ENCODE assay signal across 16 mouse cellular contexts in the genomic region with DNA sequence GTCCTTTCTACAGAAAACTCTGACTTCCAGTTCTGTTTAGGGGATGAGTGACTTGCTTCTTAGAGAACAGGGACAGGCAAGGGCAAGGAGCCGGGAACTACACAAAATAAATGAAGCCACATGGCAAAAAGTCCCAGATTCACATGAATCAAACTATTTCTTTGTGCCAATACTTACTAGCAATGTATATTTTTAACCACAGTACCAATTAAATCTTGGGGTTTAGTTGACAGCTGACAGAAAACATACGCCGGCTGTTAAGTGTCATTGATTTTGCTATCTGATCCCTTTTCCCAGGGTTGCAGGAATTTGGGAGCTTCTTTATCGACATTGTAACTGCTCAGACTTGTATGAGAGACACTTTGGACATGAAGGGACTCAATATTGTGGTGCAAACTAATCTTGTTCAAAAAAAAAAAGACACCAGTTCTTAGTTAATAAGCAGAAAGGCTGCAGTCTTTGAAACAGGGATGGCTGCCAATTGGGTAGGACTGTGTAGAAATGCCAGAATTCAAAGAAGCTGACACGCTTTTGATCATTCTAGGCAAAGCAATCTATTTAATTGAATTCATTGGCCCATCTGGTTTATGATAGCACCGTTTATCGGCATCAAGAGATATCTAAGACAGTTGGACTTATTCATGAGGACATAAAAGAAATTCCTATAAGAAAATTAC.
DNase-seq lines count a peak whose midpoint lies in the region; ATAC-seq and TF ChIP-seq lines count a peak whose summit lies in the region.
"Had no signal": no experiment of that assay in that cellular context is flagged by ENCODE, and none has a peak within 500 bp of the region (broad histone marks: within the 10 kb centered on the region; RNA-seq: fewer than 3 reads in every experiment).

No protein-coding gene starts in this region.

- intact Hi-C loops in heart, postnatal 14 days (cut with DNase I), result no loop called here

- peak; percentile 12 for DNase-seq in heart, adult 11 months
- no peak for DNase-seq in heart, postnatal 14 days
- peak; percentile 87 for DNase-seq in Muller cell, postnatal 12 days (ENCODE audit: inconsistent ontology term)
- peak; percentile 88 for DNase-seq in brain, embryonic 14.5 days (ENCODE audit: low read depth)
- DNase-seq in layer of hippocampus, adult 2 months (ENCODE audit: low spot score in 2 of 2), result peak; percentile 45 to 71
- no peak for DNase-seq in hindbrain, postnatal 0 days (ENCODE audit: low spot score)
- DNase-seq in cerebellum, adult 9-10 months, result no peak
- DNase-seq: adrenal gland, adult 8-10 months; cerebellum, postnatal 36 days had no signal

- no peak overlapping the region for H3K4me3 ChIP-seq in layer of hippocampus, adult 2 months
- no peak overlapping the region for H3K4me3 ChIP-seq in hindbrain, postnatal 0 days (ENCODE audit: low read length)
- H3K4me3 ChIP-seq: embryonic facial prominence, embryonic 12.5 days; heart, embryonic 15.5 days; hindbrain, embryonic 12.5 days; intestine, embryonic 15.5 days; liver, embryonic 15.5 days; midbrain, embryonic 13.5 days had no signal

- no peak for ATAC-seq in hindbrain, postnatal 0 days
- ATAC-seq: intestine, embryonic 15.5 days; midbrain, embryonic 13.5 days had no signal

- WGBS in hindbrain, postnatal 0 days, result 67% methylated on average over 7 of the region's 7 CpGs

- H3K9ac ChIP-seq in hindbrain, postnatal 0 days (replicated peaks; ENCODE audit: low read length), result no peak overlapping the region
- H3K9ac ChIP-seq: embryonic facial prominence, embryonic 12.5 days; heart, embryonic 15.5 days; hindbrain, embryonic 12.5 days; intestine, embryonic 15.5 days; liver, embryonic 15.5 days; midbrain, embryonic 13.5 days had no signal

- TF ChIP-seq POLR2A in brain, embryonic 14.5 days (IDR thresholded peaks at IDR 0.05; ENCODE audit: borderline replicate concordance, extremely low read depth, insufficient read depth, insufficient read length, poor library complexity, severe bottlenecking), result no peak

- no peak for TF ChIP-seq CTCF in brain, embryonic 14.5 days (IDR thresholded peaks at IDR 0.05; ENCODE audit: borderline replicate concordance, extremely low read depth, insufficient read depth, insufficient read length)
- TF ChIP-seq CTCF in layer of hippocampus, adult 2 months (conservative IDR thresholded peaks at IDR 0.05), result no peak
- no peak for TF ChIP-seq CTCF in hindbrain, postnatal 0 days (IDR thresholded peaks at IDR 0.05; ENCODE audit: low read depth)

- H3K27me3 ChIP-seq in hindbrain, postnatal 0 days (ENCODE audit: insufficient read depth, low read length), result no peaks in the 10 kb centered on the region
- H3K27me3 ChIP-seq: embryonic facial prominence, embryonic 12.5 days; heart, embryonic 15.5 days; hindbrain, embryonic 12.5 days; intestine, embryonic 15.5 days; liver, embryonic 15.5 days; midbrain, embryonic 13.5 days had no signal

- no peaks in the 10 kb centered on the region for H3K4me1 ChIP-seq in hindbrain, postnatal 0 days (ENCODE audit: insufficient read depth, low read length)
- H3K4me1 ChIP-seq: heart, embryonic 15.5 days; hindbrain, embryonic 12.5 days; intestine, embryonic 15.5 days; liver, embryonic 15.5 days; midbrain, embryonic 13.5 days had no signal

- no peaks in the 10 kb centered on the region for H3K36me3 ChIP-seq in hindbrain, postnatal 0 days (ENCODE audit: insufficient read depth, low read length)
- H3K36me3 ChIP-seq: embryonic facial prominence, embryonic 12.5 days; heart, embryonic 15.5 days; hindbrain, embryonic 12.5 days; intestine, embryonic 15.5 days; liver, embryonic 15.5 days; midbrain, embryonic 13.5 days had no signal

- H3K27ac ChIP-seq in layer of hippocampus, adult 2 months, result no peak overlapping the region
- no peak overlapping the region for H3K27ac ChIP-seq in hindbrain, postnatal 0 days
- H3K27ac ChIP-seq: embryonic facial prominence, embryonic 12.5 days; heart, embryonic 15.5 days; hindbrain, embryonic 12.5 days; intestine, embryonic 15.5 days; liver, embryonic 15.5 days; macrophage; midbrain, embryonic 13.5 days had no signal

- H3K4me2 ChIP-seq in hindbrain, postnatal 0 days (ENCODE audit: low read depth, low read length), result no peak overlapping the region
- H3K4me2 ChIP-seq: embryonic facial prominence, embryonic 12.5 days; heart, embryonic 15.5 days; hindbrain, embryonic 12.5 days; intestine, embryonic 15.5 days; liver, embryonic 15.5 days; midbrain, embryonic 13.5 days had no signal

- no peaks in the 10 kb centered on the region for H3K9me3 ChIP-seq in hindbrain, postnatal 0 days (ENCODE audit: low read length)
- H3K9me3 ChIP-seq: embryonic facial prominence, embryonic 12.5 days; heart, embryonic 15.5 days; hindbrain, embryonic 12.5 days; intestine, embryonic 15.5 days; liver, embryonic 15.5 days; midbrain, embryonic 13.5 days had no signal

Comparison
In these comparisons a context has a peak if more than half of its experiments do, and no peak if none do; other contexts are left out.
1. DNase-seq: peak in heart, adult 11 months (single experiment), Muller cell, postnatal 12 days (single experiment), brain, embryonic 14.5 days (single experiment) and layer of hippocampus, adult 2 months (2 of 2); none in heart, postnatal 14 days (0 of 2), hindbrain, postnatal 0 days (single experiment) and cerebellum, adult 9-10 months (single experiment).